Mouse (Mus musculus) adrenal gland, postnatal 25 days (tissue): ENCODE data around the gene Wbp1l. TPM values are rescaled to one million over a fixed set of nuclear protein-coding genes. Genes with fewer than 3 reads are reported as not detected.

Experiments used
- DNase-seq: peaks from one replicate; pipeline ENCODE4 v3.0.0; 2021; ENCODE audit warnings: mixed read lengths
- total RNA-seq: library from RNA; stranded (reverse); gene quantifications from 2 replicates; pipeline ENCODE4 v1.2.3, GENCODE M21; 2021

Gene Wbp1l
- total RNA-seq, 1 experiment from 2014 or later = 189 TPM

DNA sequence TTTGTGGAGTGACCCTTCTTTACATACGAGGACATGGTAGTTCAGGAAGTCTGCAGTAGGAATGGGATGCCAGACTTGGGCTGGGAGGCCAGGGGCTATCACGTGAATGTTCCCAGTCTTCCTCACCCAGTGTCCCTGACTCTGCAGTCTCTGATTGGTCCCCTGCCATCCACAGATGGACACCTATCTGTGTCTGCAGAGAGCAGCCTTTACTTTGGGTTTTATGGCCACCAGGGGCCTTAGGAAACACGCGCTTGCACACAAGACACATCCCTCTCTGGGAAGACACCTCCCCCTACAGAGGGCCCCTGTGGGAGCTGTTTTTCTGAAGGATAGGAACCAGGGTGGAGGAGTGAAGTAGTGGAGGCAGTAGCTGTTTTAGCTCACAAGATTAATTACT lies 62.6 kb downstream of the Wbp1l start:
- DNase-seq = no peak

DNA sequence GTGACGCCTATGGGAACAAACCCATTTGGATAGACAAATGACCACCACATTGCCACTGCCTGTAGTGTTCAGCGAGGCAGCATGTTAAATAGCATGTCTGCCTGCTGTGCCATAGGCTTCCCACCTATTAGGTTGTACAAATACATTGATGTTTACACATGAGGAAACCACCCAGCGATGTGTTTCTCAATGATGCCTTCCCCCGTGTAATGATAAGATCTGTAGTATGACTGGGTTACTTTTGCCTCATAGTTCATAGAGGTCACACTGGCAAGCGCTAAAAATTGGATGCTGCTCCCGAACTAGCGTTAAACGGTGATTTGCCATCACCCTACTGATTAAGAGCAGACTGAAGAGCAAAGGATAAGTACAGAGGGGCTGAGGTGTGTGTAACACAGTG lies 63.3 kb downstream of the Wbp1l start:
- no peak for DNase-seq

DNA sequence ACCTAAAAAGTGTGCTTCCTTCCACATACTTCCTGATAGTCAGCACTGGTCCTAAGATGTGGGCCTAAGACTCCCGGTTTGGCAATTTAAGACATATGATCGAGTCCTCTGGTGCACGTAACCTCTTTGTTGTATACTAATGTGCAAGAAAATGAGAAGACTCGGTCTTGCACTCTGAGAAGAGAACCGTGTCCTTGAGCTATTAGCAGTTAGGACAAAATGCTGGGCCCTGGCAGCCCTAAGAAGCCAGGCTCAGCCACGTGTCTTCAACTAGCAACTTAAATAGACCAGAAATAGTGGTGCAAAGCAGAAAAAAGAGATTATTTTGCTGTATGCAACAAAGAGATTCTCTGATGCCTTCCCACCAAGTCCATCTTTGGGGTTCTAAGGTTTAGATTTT lies 63.9 kb downstream of the Wbp1l start:
- no peak for DNase-seq

DNA sequence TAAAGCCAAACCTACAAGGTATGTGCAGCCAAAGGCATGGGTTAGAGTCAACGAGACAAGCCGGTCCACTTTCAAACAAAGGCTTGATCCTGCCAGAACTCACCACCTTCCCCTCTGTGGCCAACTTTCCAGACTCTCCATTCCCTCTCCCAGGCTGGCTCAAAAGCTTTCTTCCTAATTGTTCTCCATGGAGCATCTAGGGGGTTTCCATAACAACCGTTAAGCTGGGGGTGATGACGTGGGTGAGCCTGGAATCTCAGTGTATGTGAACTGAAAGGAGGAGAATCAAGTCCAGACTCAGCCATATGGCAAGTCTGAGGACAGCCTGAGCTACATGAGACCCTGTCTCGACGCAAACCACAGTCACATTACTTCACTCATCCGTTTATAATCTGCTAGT lies 66.6 kb downstream of the Wbp1l start:
- no peak for DNase-seq

DNA sequence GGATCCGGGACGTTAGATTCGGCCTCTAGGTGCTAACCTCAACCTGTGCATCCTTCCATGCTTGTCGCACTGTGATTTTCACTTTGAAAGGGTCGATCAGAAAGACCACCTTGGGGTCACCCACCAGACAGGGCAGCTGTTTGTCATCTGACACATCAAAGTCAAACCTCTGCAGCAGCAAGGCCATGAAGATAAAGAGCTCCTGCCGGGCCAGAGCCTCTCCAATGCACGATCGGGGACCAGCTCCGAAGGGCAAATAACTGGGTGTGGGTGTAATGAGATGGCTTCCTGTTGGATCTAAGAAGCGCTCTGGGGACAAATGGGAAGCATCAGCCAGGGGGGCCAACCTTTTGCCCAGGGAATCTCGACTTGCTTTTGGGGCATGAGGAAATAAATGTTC lies 68.4 kb downstream of the Wbp1l start:
- DNase-seq = no peak

DNA sequence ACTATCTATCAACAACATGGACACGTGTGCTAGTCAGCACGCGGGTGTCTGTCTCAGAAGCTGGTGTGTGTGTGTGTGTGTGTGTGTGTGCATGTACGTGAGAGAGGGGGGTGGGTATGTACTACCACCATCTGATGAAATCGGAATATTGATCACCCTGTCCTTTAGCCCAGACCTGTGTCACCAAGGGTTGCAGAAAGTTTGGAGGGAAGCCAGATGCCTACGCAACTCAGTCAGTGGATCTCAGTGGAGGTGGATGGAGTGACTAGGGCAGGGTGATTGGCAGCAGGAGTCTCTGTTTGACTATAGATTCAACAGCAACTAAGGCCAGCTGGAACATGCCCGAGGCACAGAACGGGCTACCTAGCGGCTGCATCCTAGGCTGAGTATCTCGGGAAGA lies 69.4 kb downstream of the Wbp1l start:
- DNase-seq = no peak

DNA sequence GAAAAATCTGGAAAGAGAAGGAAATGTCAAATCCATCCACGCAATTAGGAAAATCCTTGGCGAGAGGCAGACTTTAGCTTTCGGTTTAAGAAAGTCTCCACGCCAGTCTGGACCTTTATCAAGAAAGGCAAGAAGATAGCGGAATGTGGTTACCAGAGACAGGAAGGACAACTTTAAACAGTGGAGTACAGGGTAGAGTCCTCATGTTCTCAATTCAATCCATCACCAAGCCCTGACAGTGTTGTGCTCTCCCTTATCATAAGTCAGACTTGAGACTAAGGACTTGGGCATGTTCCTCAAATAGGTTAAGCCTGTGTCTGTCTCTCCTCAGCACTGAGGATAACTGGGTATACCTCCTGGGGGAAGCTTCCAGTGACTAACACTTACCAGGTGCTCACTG lies 70.9 kb downstream of the Wbp1l start:
- no peak for DNase-seq

DNA sequence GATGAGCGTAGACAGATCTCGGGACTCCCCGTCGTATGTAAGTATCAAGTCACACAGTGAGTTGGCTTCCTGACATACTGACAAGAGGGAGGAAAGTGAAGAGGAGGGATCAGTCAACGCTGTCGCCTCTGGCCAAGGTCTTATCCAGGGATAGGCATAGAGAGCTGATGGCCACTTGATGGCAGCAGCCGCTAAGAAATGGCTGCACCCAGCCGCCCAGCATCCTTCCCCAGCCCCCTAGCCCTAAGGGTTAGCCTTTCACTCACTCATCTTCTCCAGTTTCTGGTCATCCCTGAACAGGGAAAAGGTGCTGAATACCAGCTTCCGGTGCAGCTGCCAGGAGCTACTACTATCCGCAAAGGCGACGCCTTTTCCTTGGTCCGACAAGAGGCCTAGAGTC lies 71.8 kb downstream of the Wbp1l start:
- peak; percentile 66 for DNase-seq

DNA sequence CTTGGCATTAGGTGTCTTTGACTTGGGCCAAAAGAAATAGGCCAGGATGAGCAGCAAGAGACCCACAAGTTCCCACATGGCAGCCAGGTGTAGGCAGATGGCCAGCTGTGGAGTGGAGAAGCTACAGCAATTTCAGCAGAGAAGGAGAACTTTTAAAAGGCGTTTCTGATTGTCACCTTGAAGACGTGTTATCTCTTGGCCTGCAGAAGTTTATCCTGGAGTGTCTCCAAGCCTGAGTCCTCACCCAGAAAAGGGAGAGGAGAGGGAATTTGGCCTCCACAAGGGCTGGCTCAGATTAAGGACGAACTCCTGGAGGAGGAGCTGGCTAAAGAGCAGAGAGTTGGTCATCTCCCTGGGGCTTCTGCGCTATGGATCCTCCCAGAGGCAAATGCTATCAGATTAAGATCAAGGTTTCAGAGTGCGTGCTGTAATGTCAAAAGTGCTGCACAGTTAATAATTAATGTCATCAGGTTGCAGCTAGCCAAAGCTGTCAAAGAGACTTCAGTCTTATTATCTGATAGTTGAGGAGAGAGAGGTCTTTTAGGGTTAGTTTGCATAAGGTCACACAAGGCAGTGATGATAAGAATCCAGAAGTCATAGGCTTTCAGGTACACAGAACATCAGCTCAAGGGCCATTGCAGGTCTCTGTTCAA lies 74.0 kb downstream of the Wbp1l start, which contains the start of gene Cyp17a1:
TSS of gene Cyp17a1 (minus strand) at position 407 of the 653 bp plus-strand sequence.
- DNase-seq = no peak

DNA sequence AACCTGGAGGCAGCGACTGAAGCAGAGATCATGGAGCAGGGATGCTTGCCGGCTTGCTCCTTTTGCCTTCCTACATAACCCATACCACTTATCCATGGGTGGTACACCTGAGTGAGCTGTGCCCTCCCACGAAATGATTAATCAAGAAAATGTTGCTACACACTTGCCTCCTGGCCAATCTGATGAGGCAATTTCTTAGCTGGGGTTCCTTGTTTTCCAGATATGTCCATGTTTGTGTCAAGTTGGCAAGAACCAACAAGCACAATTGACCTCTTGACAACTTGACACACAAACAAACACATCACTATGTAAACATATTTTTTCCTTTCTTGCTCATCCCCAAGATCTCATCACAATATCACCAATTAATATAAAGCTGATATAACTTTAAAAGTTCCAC lies 76.8 kb downstream of the Wbp1l start:
- DNase-seq = no peak

DNA sequence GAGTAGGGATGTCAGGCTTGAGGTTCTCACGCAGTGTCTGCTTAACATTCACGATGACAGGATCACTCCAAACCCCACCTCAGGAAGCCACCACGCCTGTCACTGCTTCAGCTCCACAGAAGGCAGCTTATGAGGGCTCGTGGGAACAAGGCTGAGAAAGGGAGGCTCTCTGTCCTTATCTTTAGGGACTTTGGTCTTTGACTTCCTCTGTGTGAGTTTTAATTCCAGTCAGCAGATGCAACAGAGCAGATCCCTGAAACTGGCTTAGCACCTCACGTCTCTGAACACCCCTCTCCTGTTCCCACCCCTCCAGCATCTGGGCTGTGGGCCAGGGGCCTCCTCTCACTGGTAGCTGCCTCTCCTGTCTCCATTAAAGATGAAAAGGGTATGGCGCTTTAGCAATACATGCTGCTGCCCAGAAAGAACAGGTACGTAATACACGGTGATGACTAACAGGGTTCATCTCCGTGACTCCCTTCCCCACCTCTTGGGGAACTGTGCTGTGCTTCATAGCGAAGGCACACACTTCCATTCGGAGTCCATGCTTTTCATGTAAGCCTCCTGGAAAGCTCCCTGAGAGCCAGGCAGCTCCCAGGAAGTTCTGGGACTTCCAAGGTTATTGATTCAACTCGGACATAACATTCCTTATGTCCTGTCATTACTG lies 81.0 kb downstream of the Wbp1l start:
- DNase-seq = no peak

DNA sequence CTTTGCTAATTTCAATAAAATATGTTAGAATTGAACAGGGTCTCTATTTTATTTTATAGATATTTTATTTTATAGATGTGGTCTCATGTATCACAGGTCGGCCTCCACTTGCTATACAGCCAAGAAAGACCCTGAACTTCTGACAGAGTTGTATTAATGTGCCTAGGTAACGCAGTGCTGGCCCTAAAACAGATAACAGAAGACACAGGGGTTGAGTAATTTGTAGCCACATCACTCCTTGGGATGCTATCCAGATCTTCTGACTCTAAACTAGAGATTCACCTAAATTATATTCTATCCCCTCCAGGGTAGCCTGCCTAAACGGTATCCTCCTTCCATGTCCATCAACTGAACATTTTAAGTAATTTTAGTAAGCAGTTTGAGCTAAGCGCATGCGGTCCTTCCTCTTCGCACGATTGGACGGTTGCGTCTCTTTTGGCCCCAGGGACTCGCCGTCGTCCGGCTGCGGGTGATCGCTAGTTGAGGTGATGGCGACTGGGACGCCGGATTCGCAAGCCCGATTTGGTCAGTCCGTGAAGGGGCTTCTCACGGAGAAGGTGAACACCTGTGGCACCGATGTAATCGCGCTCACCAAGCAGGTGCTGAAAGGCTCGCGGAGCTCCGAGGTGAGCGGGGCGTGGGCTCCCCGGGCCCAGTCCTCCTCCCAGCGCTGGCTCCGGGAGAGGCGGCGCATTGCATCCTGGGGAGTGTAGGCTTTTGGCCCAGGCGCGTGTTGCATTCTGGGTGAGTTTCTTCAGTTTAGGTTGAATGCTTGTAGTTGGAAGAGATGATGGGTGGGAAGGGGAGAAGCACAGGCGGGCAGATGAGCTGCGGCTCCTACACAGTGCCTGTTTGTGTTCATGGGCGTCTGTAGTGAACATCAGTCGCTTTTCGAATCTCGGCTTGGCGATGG lies 90.8 kb downstream of the Wbp1l start, which contains the start of gene Borcs7:
TSS of gene Borcs7 (plus strand) at position 447 of the 913 bp plus-strand sequence.
- DNase-seq = peak; percentile 87

DNA sequence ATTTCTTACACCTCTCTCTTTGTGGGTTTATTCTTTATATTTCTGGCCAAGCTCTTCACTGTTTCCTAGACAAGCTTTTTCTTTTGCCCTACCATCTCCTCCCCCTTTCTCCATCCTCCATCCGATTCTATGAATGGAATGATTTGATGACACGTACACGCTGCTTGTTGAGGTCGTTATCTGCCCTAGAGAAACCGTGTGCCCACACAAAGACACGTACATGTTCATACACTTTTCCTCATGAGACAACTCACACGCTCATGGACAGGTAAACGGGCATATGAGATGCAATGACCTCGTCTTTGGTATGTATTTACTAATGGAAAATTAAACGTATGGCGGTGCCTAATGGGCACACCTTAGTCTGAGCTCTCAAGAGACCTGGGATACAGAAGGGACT lies 91.5 kb downstream of the Wbp1l start:
- no peak for DNase-seq

DNA sequence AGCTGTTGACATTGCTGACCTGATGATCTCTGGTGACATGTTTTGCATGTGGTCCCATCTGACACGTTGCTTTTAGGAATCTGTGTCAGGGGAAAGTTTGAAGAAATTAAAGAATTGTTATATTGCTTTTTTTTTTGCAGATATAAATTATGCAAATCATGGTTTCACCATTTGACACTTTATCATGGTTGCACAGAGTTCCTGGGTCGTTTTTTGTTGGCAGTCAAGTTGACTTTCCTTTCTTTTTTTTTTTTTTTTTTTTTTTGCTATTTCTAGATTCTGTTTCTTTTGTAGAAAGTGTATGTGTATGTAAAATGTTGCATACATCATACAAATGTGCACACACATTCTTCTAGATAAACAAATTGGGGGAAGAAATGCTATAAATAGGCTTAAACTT lies 92.2 kb downstream of the Wbp1l start:
- DNase-seq = no peak

DNA sequence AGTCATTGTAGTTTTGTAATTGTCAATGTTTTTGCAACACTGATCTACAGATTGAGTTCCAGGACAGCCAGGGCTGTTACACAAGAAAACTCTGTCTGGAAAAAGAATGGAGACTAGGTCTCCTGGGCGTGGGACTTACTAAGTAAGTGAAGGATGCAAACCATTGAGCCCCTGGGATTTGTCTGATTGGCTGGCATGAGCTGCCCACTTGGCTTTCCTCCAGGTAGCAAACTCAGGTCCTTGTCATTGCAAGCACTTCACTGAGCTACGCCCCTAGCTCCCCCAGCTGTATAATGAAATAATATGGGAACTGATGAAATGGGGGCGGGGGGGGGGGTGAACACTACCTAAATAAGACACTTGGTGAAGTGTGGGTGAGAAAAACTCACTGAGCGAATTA lies 94.3 kb downstream of the Wbp1l start:
- no peak for DNase-seq

DNA sequence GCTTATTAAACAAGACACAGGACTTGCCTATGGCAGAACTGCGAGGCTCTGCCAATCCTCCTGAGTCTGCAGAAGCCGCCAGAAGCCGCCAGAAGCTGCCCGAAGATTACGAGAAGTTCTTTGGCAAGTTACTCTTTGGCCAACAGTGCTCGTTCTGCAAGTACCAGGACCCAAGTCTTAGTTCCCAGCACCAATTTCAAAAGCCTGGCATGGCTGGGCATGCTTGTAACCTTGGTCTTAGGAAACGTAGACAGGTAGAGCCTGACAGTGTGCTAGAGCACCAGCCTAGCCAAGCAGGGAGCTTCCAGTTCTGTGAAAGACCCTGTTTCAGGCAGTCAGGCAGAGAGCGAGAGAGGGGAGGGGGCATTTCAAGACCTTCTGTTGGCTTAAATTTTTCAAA lies 97.6 kb downstream of the Wbp1l start:
- no peak for DNase-seq

DNA sequence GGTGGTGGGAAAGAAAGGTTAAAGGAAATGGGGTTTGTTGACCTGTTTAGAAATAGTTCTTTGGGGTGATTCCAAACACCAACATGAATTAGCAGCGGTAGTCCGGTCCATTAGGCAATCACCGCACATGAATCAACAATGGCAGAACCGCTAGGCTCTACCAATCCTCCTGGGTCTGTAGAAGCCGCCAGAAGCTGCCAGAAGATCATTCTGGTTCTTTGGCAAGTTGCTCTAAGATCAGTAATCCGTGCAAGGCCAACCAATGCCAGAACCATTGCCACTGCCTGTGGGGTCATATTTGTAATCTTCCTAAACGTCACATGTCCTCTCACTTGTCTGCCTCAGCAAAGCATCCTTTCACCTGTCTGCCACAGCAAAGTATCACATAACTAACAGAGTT lies 98.1 kb downstream of the Wbp1l start:
- no peak for DNase-seq

DNA sequence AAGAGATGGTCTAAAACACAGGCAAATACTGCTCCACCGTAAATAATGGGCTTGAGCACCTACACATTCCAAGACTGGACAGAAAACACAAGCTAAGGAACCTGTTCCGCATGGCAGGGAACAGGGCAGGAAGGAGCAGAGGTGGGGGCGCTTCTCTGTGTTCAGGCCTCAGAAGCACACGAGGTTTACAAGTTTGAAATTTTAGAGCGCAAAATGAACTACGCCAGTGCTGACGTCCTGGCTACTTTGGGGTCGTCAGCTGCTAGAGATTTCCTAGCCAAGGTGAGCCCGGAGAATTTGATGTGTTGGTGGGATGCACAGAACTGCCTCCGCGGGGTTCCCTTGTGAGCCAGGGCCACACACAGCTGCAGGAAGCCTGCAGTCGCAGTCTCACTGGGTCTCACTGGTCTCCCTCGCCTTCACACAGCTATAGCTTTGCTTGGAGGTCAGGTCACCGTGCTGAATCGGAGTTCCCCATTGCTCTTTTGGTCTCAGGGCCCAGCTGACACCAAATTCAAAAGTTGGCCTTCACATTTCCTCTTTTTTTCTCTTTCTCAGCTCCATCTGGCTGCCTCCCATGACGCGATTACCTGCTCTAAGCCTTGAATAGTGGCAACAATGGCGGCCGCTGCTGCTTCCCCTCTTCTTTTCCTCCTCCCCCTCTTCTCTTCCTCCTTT lies 99.1 kb downstream of the Wbp1l start:
- DNase-seq = no peak

DNA sequence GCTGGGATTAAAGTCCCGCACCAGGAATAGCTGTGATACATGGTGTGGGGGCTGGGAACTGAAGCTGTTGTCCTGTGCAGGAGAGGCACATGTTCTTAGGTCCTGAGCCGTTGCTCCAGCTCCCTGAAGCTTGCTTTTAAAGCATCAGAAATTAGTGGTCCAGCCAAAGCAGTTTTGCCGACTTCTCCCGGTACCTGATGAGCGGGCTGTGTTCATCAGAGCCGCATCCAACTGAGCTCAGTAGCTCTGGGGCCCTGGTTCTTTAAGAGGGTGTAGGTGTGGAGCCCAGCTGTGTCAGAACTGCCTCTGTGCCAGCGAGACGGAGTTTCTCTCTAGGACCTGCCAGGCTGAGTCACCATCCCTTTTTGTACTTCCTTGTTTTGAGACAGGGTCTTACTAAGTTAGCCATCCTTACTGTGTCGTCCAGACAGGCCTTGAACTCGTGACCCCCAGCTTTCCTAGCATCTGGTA lies 100.2 kb downstream of the Wbp1l start:
- no peak for DNase-seq

DNA sequence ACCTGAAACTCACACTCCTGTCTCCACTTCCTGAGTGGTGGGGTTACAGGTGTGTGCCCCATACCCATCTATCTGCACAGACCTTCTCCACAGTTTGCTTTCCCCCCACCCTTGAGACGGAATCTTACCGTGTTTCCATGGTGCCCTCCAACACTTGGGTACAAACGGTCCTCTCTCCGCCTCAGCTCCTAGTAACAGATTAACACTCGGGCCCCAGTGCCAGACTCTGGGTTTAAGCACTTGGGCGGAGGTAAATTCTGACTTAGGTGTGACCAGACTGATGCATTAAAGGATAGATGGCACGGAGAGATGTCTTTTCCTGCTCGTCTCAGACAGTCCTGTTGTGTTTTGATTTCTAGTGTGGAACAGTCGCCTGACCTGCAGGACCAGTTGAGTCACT lies 102.3 kb downstream of the Wbp1l start:
- no peak for DNase-seq

DNA sequence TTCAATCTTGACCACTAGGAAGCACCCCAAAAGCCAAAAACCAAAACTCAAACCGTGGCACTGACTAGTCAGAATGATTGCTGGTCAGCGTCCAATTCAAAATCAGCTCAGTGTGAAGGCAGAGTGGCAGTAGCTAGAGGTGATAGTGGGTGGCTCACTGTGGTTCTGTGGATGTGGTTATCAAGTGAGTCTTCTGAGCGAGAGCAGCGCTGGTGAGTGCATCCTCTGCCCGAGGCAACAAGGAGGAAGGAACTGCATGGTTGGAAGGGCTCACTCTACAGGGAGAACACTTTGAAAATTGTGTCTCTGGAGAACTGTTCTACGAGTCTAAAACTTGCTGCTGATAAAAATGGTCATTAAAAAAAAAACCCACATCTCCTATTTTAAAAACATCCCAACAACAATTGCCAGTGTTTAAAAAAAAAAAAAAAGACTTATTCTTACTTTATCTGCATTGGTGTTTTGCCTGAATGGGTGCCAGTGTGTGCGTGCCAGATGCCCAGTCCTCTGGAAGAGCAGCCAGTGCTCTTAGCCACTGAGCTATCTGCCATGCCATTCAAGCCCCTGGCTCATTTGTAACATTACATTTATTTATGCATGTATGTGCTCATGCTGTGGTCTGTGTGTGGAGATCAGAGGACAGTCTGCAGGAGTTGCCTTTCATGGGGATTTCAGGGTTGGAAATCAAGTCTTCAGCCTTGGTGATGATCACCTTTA lies 107.1 kb downstream of the Wbp1l start:
- DNase-seq = no peak
